Mouse (Mus musculus): ENCODE data around the gene Uox. TPM values are rescaled to one million over a fixed set of nuclear protein-coding genes. Genes with fewer than 3 reads are reported as not detected.

Gene Uox
- polyA plus RNA-seq, 1 experiment from 2014 or later: not detected

GRCm38 (mm10) chr3:146571341-146571740 lies 1.1 kb downstream of the Uox start:
- no peak overlapping the region for H3K9ac ChIP-seq (replicated peaks; ENCODE audit: low read depth, low read length)
- H3K4me3 ChIP-seq (ENCODE audit: low read depth, low read length): no peak overlapping the region
- WGBS: 77% methylated on average over 1 of the region's 1 CpGs
- no peak for ATAC-seq (ENCODE audit: low read depth)
- no peak overlapping the region for H3K4me2 ChIP-seq (ENCODE audit: low read depth, low read length)
- H3K27me3 ChIP-seq (ENCODE audit: control insufficient read depth, insufficient read depth, low read length): no peaks in the 10 kb centered on the region
- no peaks in the 10 kb centered on the region for H3K9me3 ChIP-seq (ENCODE audit: control insufficient read depth, low read length)
- no peak overlapping the region for H3K27ac ChIP-seq (ENCODE audit: low read depth, low read length)
- H3K36me3 ChIP-seq (ENCODE audit: control insufficient read depth, insufficient read depth, low read length): no peaks in the 10 kb centered on the region
- no peaks in the 10 kb centered on the region for H3K4me1 ChIP-seq (ENCODE audit: control insufficient read depth, insufficient read depth, low read length)

GRCm38 (mm10) chr3:146577591-146577990 lies 7.4 kb downstream of the Uox start:
- Histone ChIP-seq H3K9me3 (ENCODE audit: control insufficient read depth, low read length) (no peaks in the 10 kb centered on the region), H3K9ac (replicated peaks; ENCODE audit: low read depth, low read length) (no peak overlapping the region), H3K4me1 (ENCODE audit: control insufficient read depth, insufficient read depth, low read length) (no peaks in the 10 kb centered on the region), H3K4me2 (ENCODE audit: low read depth, low read length) (no peak overlapping the region), H3K27me3 (ENCODE audit: control insufficient read depth, insufficient read depth, low read length) (no peaks in the 10 kb centered on the region), H3K36me3 (ENCODE audit: control insufficient read depth, insufficient read depth, low read length) (no peaks in the 10 kb centered on the region), H3K27ac (ENCODE audit: low read depth, low read length) (no peak overlapping the region), H3K4me3 (ENCODE audit: low read depth, low read length) (no peak overlapping the region)
- 73% methylated on average over 2 of the region's 2 CpGs for WGBS
- no peak for ATAC-seq (ENCODE audit: low read depth)

DNA sequence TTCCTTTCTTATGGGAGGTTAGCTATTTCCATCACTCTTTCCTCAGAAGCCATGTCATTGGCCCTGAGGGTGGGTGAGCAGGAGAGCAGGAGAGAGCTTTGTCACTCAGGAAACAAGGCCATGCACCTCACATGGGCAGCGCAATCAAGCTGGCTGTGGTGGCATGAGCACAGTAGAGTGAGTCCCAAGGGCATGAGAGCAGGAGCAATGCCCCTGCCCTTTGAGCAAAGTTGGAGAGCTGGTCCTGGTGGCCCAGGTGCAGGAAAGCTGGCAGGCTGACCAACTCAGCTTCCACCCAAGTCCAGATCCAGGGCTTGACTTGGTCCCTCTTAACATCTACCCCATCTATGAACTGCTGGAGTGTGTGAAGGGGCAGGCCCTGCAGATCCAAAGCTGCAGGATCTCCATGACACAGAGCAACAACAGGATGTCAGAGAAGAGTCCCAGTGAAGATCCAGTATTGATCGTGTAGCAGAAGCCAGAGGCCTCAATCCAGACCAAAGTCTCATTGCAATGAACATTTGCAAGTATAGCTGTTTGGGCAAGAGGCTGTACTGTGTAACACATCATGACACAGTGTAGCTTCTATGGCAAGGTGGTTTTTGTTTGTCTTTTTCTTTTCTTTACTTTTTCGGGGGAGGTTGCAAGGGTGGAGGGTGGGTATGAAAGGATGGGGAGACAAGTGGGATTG lies 10.0 kb downstream of the Uox start:
- Histone ChIP-seq H3K4me1 (ENCODE audit: control insufficient read depth, insufficient read depth, low read length) (no peaks in the 10 kb centered on the region), H3K9me3 (ENCODE audit: control insufficient read depth, low read length) (no peaks in the 10 kb centered on the region), H3K9ac (replicated peaks; ENCODE audit: low read depth, low read length) (no peak overlapping the region), H3K27me3 (ENCODE audit: control insufficient read depth, insufficient read depth, low read length) (no peaks in the 10 kb centered on the region), H3K4me2 (ENCODE audit: low read depth, low read length) (no peak overlapping the region), H3K4me3 (ENCODE audit: low read depth, low read length) (no peak overlapping the region), H3K27ac (ENCODE audit: low read depth, low read length) (no peak overlapping the region), H3K36me3 (ENCODE audit: control insufficient read depth, insufficient read depth, low read length) (no peaks in the 10 kb centered on the region)
- WGBS: 96% methylated on average over 3 of the region's 3 CpGs
- ATAC-seq (ENCODE audit: low read depth): no peak

DNA sequence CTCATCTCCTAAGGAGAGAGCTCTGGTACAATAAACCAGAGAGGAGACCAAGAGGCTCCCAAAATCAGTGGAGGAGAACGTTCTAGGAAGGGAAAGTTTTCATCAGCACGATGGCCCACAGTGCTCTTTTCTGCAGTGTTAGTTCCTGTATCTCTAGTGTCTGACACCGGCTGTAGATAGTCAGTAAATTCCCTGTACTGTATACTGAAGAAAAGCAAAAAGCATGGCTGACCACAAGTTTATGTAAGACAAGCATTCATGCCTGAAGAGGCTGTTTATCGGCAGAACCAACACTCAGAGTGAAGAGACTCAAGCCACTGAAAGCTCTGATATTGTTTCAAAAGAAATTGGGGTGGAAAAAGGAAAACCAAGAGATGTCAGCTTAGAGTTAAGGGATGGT lies 13.3 kb downstream of the Uox start:
- no peak overlapping the region for H3K9ac ChIP-seq (replicated peaks; ENCODE audit: low read depth, low read length)
- no peaks in the 10 kb centered on the region for H3K36me3 ChIP-seq (ENCODE audit: control insufficient read depth, insufficient read depth, low read length)

GRCm38 (mm10) chr3:146583908-146584307 lies 13.7 kb downstream of the Uox start:
- H3K4me3 ChIP-seq (ENCODE audit: low read depth, low read length): no peak overlapping the region
- no peaks in the 10 kb centered on the region for H3K27me3 ChIP-seq (ENCODE audit: control insufficient read depth, insufficient read depth, low read length)
- H3K36me3 ChIP-seq (ENCODE audit: control insufficient read depth, insufficient read depth, low read length): no peaks in the 10 kb centered on the region
- no peak overlapping the region for H3K27ac ChIP-seq (ENCODE audit: low read depth, low read length)
- H3K4me1 ChIP-seq (ENCODE audit: control insufficient read depth, insufficient read depth, low read length): no peaks in the 10 kb centered on the region
- H3K9ac ChIP-seq (replicated peaks; ENCODE audit: low read depth, low read length): no peak overlapping the region
- WGBS: 69% methylated on average over 5 of the region's 5 CpGs
- no peaks in the 10 kb centered on the region for H3K9me3 ChIP-seq (ENCODE audit: control insufficient read depth, low read length)
- H3K4me2 ChIP-seq (ENCODE audit: low read depth, low read length): no peak overlapping the region
- no peak for ATAC-seq (ENCODE audit: low read depth)

More for the DNA sequence above, 13.3 kb downstream of the Uox start:
- H3K27ac ChIP-seq (ENCODE audit: low read depth, low read length): no peak overlapping the region
- no peak overlapping the region for H3K4me3 ChIP-seq (ENCODE audit: low read depth, low read length)
- no peak overlapping the region for H3K4me2 ChIP-seq (ENCODE audit: low read depth, low read length)
- H3K27me3 ChIP-seq (ENCODE audit: control insufficient read depth, insufficient read depth, low read length): no peaks in the 10 kb centered on the region
- WGBS: 89% methylated on average over 4 of the region's 4 CpGs
- H3K9me3 ChIP-seq (ENCODE audit: control insufficient read depth, low read length): no peaks in the 10 kb centered on the region
- no peak for ATAC-seq (ENCODE audit: low read depth)
- no peaks in the 10 kb centered on the region for H3K4me1 ChIP-seq (ENCODE audit: control insufficient read depth, insufficient read depth, low read length)

DNA sequence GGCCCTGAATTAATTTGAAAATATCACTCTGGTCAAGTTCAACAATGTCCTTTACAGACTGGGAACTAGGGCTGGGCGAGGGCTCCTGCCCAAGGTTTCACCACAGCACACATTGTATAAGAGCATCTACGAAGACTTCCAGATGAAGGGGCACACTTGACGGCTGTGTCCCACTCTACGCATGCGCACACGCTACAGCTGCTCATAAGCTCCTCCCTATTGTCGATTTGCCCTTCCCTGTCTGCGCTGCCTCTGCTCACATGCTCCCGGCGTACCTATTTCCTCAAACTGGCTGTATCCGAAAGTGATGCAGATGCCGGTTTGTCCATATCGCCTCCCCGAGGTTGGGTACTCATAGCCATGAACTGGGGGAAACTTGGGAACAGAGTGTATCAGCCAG lies 16.4 kb downstream of the Uox start:
- Histone ChIP-seq H3K27ac (ENCODE audit: low read depth, low read length) (no peak overlapping the region), H3K27me3 (ENCODE audit: control insufficient read depth, insufficient read depth, low read length) (no peaks in the 10 kb centered on the region), H3K9ac (replicated peaks; ENCODE audit: low read depth, low read length) (no peak overlapping the region), H3K4me3 (ENCODE audit: low read depth, low read length) (no peak overlapping the region), H3K36me3 (ENCODE audit: control insufficient read depth, insufficient read depth, low read length) (no peaks in the 10 kb centered on the region), H3K4me1 (ENCODE audit: control insufficient read depth, insufficient read depth, low read length) (no peaks in the 10 kb centered on the region), H3K9me3 (ENCODE audit: control insufficient read depth, low read length) (no peaks in the 10 kb centered on the region), H3K4me2 (ENCODE audit: low read depth, low read length) (no peak overlapping the region)
- no peak for ATAC-seq (ENCODE audit: low read depth)
- 96% methylated on average over 14 of the region's 14 CpGs for WGBS

GRCm38 (mm10) chr3:146589523-146589922 lies 19.3 kb downstream of the Uox start:
- Histone ChIP-seq H3K9me3 (ENCODE audit: control insufficient read depth, low read length) (no peaks in the 10 kb centered on the region), H3K4me2 (ENCODE audit: low read depth, low read length) (no peak overlapping the region), H3K9ac (replicated peaks; ENCODE audit: low read depth, low read length) (no peak overlapping the region), H3K36me3 (ENCODE audit: control insufficient read depth, insufficient read depth, low read length) (no peaks in the 10 kb centered on the region), H3K4me3 (ENCODE audit: low read depth, low read length) (no peak overlapping the region), H3K27me3 (ENCODE audit: control insufficient read depth, insufficient read depth, low read length) (no peaks in the 10 kb centered on the region), H3K4me1 (ENCODE audit: control insufficient read depth, insufficient read depth, low read length) (no peaks in the 10 kb centered on the region), H3K27ac (ENCODE audit: low read depth, low read length) (peak overlapping the region; percentile 50; the same call in 1 of the 2 replicates)
- 80% methylated on average over 6 of the region's 6 CpGs for WGBS
- ATAC-seq (ENCODE audit: low read depth): peak; percentile 38; the same call in 1 of the 2 replicates

DNA sequence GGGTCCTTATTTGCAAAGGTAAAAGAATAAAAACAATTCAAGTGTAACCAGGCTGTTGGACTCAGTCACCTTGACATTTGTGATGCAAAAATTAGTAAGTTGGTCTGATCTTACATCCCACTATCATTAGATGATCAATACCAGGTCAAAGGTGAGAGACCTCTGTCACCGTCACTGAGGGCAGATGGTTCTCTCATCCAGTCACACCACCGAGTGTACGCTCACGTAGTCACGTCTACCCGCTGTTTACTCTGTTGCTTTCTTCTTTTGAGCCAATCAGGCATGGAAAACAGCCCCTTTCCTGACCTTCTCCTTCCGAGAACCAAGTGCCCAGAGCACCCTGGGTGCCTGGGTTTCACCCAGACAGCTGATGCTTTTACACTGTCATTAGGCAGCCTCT lies 20.9 kb downstream of the Uox start:
- no peaks in the 10 kb centered on the region for H3K4me1 ChIP-seq (ENCODE audit: control insufficient read depth, insufficient read depth, low read length)
- H3K9me3 ChIP-seq (ENCODE audit: control insufficient read depth, low read length): no peaks in the 10 kb centered on the region
- H3K4me2 ChIP-seq (ENCODE audit: low read depth, low read length): no peak overlapping the region
- no peaks in the 10 kb centered on the region for H3K27me3 ChIP-seq (ENCODE audit: control insufficient read depth, insufficient read depth, low read length)
- 67% methylated on average over 7 of the region's 7 CpGs for WGBS
- no peak overlapping the region for H3K27ac ChIP-seq (ENCODE audit: low read depth, low read length)
- ATAC-seq (ENCODE audit: low read depth): no peak
- H3K9ac ChIP-seq (replicated peaks; ENCODE audit: low read depth, low read length): no peak overlapping the region
- H3K36me3 ChIP-seq (ENCODE audit: control insufficient read depth, insufficient read depth, low read length): no peaks in the 10 kb centered on the region
- no peak overlapping the region for H3K4me3 ChIP-seq (ENCODE audit: low read depth, low read length)

DNA sequence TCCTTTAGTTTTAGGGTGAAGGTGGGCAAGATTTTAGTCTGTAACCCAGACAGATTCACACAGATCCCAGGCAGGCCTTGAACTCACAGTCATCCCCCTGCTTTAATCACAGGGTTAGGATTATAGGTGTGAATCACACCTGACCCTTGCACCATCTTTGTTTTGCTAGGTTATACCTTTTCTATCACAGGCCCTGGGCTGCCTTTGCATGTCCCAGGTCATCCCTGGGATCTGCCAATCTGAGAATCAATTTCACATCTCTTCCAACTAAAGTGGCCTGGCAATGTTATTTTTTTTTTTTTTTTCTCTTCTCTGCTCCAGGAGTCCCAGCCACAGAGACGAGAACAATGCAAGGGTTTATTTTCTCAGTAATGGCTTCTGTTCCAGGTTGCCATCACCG lies 21.4 kb downstream of the Uox start:
- H3K9ac ChIP-seq (replicated peaks; ENCODE audit: low read depth, low read length): no peak overlapping the region
- no peak overlapping the region for H3K27ac ChIP-seq (ENCODE audit: low read depth, low read length)
- no peaks in the 10 kb centered on the region for H3K27me3 ChIP-seq (ENCODE audit: control insufficient read depth, insufficient read depth, low read length)
- H3K9me3 ChIP-seq (ENCODE audit: control insufficient read depth, low read length): no peaks in the 10 kb centered on the region
- no peak overlapping the region for H3K4me3 ChIP-seq (ENCODE audit: low read depth, low read length)
- H3K4me1 ChIP-seq (ENCODE audit: control insufficient read depth, insufficient read depth, low read length): no peaks in the 10 kb centered on the region
- H3K4me2 ChIP-seq (ENCODE audit: low read depth, low read length): no peak overlapping the region
- ATAC-seq (ENCODE audit: low read depth): no peak
- no peaks in the 10 kb centered on the region for H3K36me3 ChIP-seq (ENCODE audit: control insufficient read depth, insufficient read depth, low read length)
- 53% methylated on average over 2 of the region's 2 CpGs for WGBS

All from neural tube, embryonic 14.5 days (tissue).